Mouse (Mus musculus) ES-E14 (cell line): ENCODE measurements around the gene Stk24.

Experiments used
- CHD2 ChIP-seq: IDR thresholded peaks from 2 replicates; pipeline ENCODE4 v1.6.1; 2014; ENCODE audit warnings: mild to moderate bottlenecking, low read depth, low read length, inconsistent platforms
- HCFC1 ChIP-seq: IDR thresholded peaks from 2 replicates; pipeline ENCODE4 v1.6.1; 2012; ENCODE audit warnings: low read length, inconsistent platforms, borderline replicate concordance; ENCODE audit not compliant: insufficient read depth
- MAFK ChIP-seq: IDR thresholded peaks from 2 replicates; pipeline ENCODE4 v1.6.1; 2014; ENCODE audit warnings: mild to moderate bottlenecking, low read depth, low read length, inconsistent platforms; ENCODE audit not compliant: insufficient read depth
- ZC3H11A ChIP-seq: IDR thresholded peaks from 2 replicates; pipeline ENCODE4 v1.6.1; 2012; ENCODE audit warnings: low read depth, mild to moderate bottlenecking, inconsistent platforms, low read length, borderline replicate concordance

- TF ChIP-seq CHD2 (no peak), MAFK (no peak), HCFC1 (no peak), ZC3H11A (no peak)
Observed at GRCm38 (mm10) chr14:121361319-121362114, 18.3 kb downstream of the Stk24 start.
